Mouse (Mus musculus): Measurements from ENCODE around the gene Rhou.

Gene Rhou

DNA sequence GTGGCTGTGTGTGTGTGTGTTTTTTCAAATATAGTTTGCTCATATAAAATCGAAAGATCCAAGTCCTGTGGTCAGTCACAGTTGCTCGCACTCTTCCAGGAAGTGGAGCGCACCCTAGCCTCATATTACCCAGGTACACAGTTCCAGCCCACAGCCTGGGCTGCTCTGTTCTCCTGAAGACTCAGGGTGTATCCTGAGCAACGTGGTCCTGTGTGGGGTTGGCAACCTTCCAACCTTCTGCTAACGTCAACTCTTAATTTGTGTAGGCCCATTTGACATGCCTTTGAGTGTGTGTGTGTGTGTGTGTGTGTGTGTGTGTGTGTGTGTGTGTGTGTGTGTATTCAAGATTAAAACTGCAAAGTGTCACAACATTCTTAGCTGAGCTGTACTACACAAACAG, 43.6 kb downstream of the Rhou start:
- DNase-seq = peak in 1 of 2 experiments; percentile 20

- no peak for DNase-seq
Measured at GRCm38 (mm10) chr8:123700399-123701070, 46.8 kb downstream of the Rhou start.

- DNase-seq = peak in 1 of 2 experiments; percentile 28
Measured at GRCm38 (mm10) chr8:123701952-123702587, 48.3 kb downstream of the Rhou start.

GRCm38 (mm10) chr8:123705376-123705775, 51.6 kb downstream of the Rhou start:
- DNase-seq = no peak

DNA sequence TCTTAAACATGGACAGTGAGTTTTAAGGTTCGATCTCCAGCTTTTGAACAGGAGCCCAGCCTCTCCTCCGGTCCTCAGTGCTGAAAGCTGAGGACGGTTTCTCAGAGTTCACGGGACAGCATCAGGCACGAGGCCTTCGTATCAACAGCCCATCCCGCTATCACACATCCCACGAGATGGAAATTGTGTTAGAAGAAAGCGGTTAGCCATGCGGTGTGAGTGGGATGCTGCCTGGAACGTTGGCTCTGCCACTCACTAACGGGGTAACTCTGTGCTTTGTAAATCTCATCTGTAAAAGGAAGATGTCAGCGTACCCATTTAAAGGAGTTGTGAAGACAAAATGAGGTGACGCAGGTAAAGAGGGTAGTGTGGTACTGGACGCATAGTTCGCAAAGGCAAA, 53.4 kb downstream of the Rhou start:
- no peak for DNase-seq

DNA sequence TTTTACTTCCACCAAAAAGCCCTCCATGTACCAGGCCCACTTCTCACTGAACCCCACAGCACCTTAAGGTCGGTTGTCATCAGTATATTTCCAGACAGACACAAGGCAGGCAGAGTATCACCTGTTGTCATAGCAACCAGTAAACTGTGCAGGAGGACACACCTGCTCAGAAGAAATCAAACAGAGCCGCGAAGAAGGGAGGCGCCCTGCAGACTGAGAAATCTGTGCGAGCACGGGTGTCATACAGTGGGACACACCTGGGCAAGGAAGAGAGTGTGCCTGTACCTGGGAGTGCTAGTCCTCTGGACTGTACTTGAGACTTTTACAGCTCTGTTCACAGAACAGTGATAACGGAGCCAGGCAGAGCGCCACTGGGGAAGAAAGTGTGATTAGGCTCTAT, 55.0 kb downstream of the Rhou start:
- DNase-seq = no peak

DNA sequence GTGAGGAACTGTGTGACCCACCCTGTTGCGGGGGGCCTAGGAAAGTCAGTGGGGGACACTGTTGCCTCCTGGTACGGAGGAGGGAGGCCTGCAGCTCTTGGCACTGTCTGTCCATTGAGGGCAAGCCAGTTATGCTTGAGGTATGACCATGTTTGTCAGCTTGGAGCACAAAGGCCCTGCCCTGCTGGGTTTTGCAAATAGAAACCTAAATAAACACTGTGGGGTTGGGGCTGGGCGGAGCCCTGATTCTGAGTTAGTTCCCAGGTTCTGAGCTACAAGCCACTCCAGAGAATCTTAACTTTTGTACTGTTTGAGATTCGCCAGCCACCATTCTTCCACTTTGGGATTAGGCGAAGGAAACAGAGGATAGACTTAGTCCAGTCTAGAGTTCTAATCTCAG, 56.6 kb downstream of the Rhou start:
- DNase-seq = no peak
